Mouse (Mus musculus) CH12.LX (cell line): ENCODE data around the gene Chga.

Source experiments
- CHD1 ChIP-seq: IDR thresholded peaks from 2 replicates; pipeline ENCODE4 v1.6.1; 2012; ENCODE audit warnings: low read depth, low read length, improper control_type of control experiment, inconsistent platforms
- CTCF ChIP-seq, 2 experiments: IDR thresholded peaks in 1 of 2; conservative IDR thresholded peaks in 1 of 2; 2 replicates each; pipeline ENCODE4 v1.5.1; 2011 to 2012; ENCODE audit warnings: low read depth in 2 of 2, low read length in 2 of 2, improper control_type of control experiment in 1 of 2, inconsistent platforms in 1 of 2, mild to moderate bottlenecking in 1 of 2, moderate library complexity in 1 of 2
- EP300 ChIP-seq: IDR thresholded peaks from 2 replicates; pipeline ENCODE4 v1.6.1; 2011; ENCODE audit warnings: low read length, improper control_type of control experiment
- JUND ChIP-seq: conservative IDR thresholded peaks from 2 replicates; pipeline ENCODE4 v1.6.1; 2011; ENCODE audit warnings: low read depth, low read length, improper control_type of control experiment
- MAZ ChIP-seq: IDR thresholded peaks from 2 replicates; pipeline ENCODE4 v1.6.1; 2012; ENCODE audit warnings: low read depth, mild to moderate bottlenecking, inconsistent platforms, low read length, improper control_type of control experiment, moderate library complexity
- POLR2A ChIP-seq: IDR thresholded peaks from 2 replicates; pipeline ENCODE4 v1.6.1; 2011; ENCODE audit warnings: low read depth, mild to moderate bottlenecking, improper control_type of control experiment, low read length
- SMC3 ChIP-seq: IDR thresholded peaks from 2 replicates; pipeline ENCODE4 v1.6.1; 2011; ENCODE audit warnings: low read depth, low read length, improper control_type of control experiment
- USF2 ChIP-seq: conservative IDR thresholded peaks from 2 replicates; pipeline ENCODE4 v1.6.1; 2011; ENCODE audit warnings: low read depth, low read length, improper control_type of control experiment
- ZNF384 ChIP-seq: IDR thresholded peaks from 2 replicates; pipeline ENCODE4 v1.6.1; 2012; ENCODE audit warnings: low read depth, low read length, improper control_type of control experiment, inconsistent platforms

DNA sequence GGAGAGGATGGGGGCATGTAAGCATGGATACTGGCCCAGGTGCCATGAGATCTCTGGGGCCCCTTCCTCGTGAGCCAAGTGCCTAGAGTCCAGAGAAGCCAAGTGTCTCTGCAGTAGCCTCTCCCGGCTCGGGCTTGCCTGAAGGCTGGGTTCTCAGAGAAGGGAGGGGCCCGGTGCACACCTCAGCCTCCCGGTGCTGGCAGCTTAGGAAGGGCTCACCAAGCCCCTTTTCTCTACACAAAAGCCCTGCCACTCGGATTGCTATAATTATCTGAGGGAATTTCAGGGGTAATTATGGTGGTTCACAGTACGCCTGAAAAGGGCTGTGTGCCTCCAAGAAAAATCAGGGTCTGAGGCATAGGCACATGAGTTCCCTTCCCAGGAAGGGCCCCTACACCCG, 47.1 kb downstream of the Chga start:
- no peak for TF ChIP-seq EP300
- no peak for TF ChIP-seq SMC3
- no peak for TF ChIP-seq JUND
- TF ChIP-seq CTCF (conservative IDR thresholded peaks at IDR 0.05 in 1 of 2, IDR thresholded peaks at IDR 0.05 in 1 of 2; ENCODE audit: low read depth in 2 of 2, low read length in 2 of 2): no peak
- no peak for TF ChIP-seq POLR2A
- no peak for TF ChIP-seq ZNF384
- no peak for TF ChIP-seq USF2
- no peak for TF ChIP-seq MAZ
- no peak for TF ChIP-seq CHD1
